Mouse (Mus musculus) left cerebral cortex, adult 8-10 months (tissue): ENCODE results near the gene Sf3b1. TPM values are rescaled to one million over a fixed set of nuclear protein-coding genes. Genes with fewer than 3 reads are reported as not detected.
"Not testable (repeated sequence)": the region's sequence is repeated elsewhere in the genome, so short reads cannot be mapped to it uniquely, and the experiment has no call there.

Experiments
- DNase-seq, 2 experiments: peaks; one replicate each; pipeline ENCODE4 v3.0.0; 2022; ENCODE audit warnings: low spot score in 2 of 2
- total RNA-seq, 4 experiments: library from RNA; stranded (reverse); gene quantifications; 2 replicates each; pipeline ENCODE4 v1.2.4; 2022

Sf3b1 gene
- total RNA-seq, 4 experiments from 2014 or later: 146 to 166 (median 156) TPM

DNA sequence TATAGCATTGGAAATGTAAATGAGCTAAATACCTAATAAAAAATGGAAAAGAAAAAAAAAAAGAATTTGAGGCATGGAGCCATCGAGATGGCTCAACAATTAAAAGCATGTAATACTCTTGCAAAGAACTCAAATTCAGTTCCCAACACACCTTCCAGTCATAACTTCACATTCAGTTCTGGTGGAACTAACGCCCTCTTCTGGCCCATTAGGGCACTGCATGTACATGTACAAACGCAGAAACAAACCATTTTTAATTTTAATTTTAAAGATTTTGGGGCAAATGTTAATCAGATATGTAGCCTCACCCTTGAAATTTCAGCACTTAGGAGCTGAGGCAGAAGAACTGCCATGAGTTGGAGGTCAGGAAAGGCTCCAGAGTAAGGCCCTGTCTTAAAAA is 68.8 kb downstream of the Sf3b1 start:
- no peak for DNase-seq

- not testable (repeated sequence) for DNase-seq
Measured at GRCm38 (mm10) chr1:54956995-54957394, 70.3 kb downstream of the Sf3b1 start.

GRCm38 (mm10) chr1:54954856-54955255 is 72.4 kb downstream of the Sf3b1 start:
- no peak for DNase-seq

DNA sequence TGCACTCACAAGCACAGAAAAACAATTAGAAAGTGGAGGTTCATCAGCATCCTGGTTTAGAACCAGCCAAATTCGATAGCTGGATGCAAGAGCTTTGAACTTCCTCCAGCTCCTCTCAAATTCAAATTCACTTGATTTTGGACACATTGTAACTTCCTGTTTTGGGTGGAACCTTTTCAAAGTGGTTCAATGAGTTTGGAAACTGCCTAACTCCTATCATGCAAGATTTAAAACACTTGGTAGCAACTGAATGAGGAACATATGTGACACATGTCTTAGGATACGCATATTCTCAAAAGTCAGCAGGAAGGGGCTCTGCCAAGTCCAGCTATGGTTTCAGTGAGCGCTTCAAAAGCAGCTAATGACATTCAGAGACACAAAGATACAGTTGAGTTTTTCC is 82.6 kb downstream of the Sf3b1 start:
- no peak for DNase-seq

DNA sequence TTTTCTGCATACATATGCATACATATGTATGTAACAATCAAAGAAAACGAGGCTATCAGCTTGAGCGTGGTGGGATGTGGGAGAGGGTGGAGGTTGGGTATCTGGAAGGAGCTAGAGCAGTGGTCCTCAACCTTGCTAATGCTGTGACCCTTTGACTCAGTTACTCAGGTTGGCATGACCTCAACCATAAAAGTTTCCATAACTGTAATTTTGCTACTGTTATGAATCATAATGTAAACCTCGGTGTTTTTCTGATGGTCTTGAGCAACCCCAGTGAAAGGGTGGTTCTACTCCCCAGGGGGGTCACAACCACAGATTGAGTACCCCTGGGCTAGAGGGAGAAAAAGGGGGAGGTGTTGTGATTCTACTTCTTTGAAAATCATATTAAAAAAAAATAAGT is 91.8 kb downstream of the Sf3b1 start:
- no peak for DNase-seq

Other genes with a start within 250 kb of the Sf3b1 start
- gene Ankrd44, start 101.1 kb downstream of the Sf3b1 start, total RNA-seq: 10 to 100 TPM; 19.2 to 26.4 (median 23.9) TPM
- 10 to 100 TPM; 30.8 to 36.5 (median 34.7) TPM for gene Coq10b, start 25.3 kb upstream of the Sf3b1 start, total RNA-seq
- gene Hspe1, start 60.7 kb upstream of the Sf3b1 start, total RNA-seq: 10 to 100 TPM; 81.3 to 92.6 (median 87.8) TPM
- gene Hspd1, start 60.8 kb upstream of the Sf3b1 start, total RNA-seq: 100 to 1,000 TPM; 148 to 176 (median 154) TPM
- gene Mob4, start 103.8 kb upstream of the Sf3b1 start, total RNA-seq: 10 to 100 TPM; 48.5 to 59.6 (median 49.8) TPM
- gene Rftn2, start 199.3 kb upstream of the Sf3b1 start, total RNA-seq: 10 to 100 TPM; 25.6 to 27.1 (median 26.6) TPM
- 1 to 10 TPM; 7.6 to 8.5 (median 8.3) TPM for gene Mars2, start 209.7 kb upstream of the Sf3b1 start, total RNA-seq